Mouse (Mus musculus): Measurements from ENCODE around the gene Homez.

DNA sequence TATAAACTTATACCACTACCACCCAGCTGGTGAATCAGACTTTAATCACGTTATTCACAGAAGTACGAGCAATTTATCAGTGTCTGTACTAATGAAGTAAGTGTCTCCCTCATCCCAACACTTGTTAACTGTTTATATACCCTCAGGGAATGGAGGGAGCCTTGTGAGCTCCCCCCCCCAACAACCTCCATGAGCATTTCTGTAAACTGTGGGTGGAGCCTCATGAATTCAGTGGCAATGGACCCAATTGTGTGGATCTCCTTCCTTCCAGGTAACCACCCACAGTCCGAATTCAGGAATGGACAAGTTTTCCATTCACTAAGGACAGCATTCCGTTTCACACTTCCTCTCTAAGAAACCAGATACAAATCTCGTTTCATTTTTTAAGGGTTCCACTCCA is 5.1 kb downstream of the Homez start:
- TF ChIP-seq POLR2A (IDR thresholded peaks at IDR 0.05; ENCODE audit: insufficient read depth, low read length) = no peak
- TF ChIP-seq CTCF (IDR thresholded peaks at IDR 0.05; ENCODE audit: low read depth, low read length) = no peak
- TF ChIP-seq EP300 (IDR thresholded peaks at IDR 0.05; ENCODE audit: insufficient read depth, low read depth, low read length) = no peak

Data from ES-Bruce4 (cell line).